Mouse (Mus musculus) bone marrow, adult 2 months (tissue): ENCODE results near the gene Nr3c2.

ENCODE experiments used
- CTCF ChIP-seq: fragments of 200-500 bp; IDR thresholded peaks from 2 replicates; pipeline ENCODE4 v1.5.1; 2011; ENCODE audit warnings: low read length, control low read depth; ENCODE audit not compliant: control insufficient read depth, insufficient read depth
- POLR2A ChIP-seq: fragments of 200-500 bp; IDR thresholded peaks from 2 replicates; pipeline ENCODE4 v1.6.1; 2011; ENCODE audit warnings: low read depth, mild to moderate bottlenecking, control low read depth, low read length, borderline replicate concordance; ENCODE audit not compliant: control insufficient read depth

DNA sequence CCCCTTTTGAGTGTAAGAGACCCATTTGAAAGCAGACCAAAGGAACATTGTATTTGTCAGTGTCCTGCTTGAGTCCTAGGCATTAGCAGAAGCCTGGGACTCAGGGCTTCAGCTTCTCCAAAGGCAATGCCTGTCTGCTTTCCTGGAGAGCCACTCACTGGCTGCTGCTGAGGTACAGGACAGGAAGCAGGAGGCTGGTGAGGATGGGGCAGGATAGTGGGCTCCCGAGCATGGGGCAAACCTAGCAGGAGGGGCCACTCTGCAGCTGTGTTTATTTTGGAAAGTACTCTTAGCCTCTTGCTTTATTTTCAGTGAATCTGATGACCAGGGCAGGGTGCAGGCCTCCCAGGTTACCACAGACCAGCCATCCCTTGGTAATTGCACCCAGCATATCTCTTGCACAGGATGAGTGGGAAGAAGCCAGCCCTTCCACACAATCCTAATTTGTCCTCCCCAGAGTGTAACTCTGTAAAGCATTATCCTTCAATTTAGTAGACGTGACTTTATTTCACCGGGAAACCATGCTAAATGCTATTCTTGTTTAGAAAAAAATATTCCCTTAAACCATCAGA lies 314.7 kb downstream of the Nr3c2 start:
- no peak for TF ChIP-seq POLR2A
- no peak for TF ChIP-seq CTCF
